Mouse (Mus musculus) neural tube, embryonic 12.5 days (tissue): Measurements from ENCODE around the gene Sntb2. TPM values are rescaled to one million over a fixed set of nuclear protein-coding genes. Genes with fewer than 3 reads are reported as not detected.
"Not testable (repeated sequence)": the region's sequence is repeated elsewhere in the genome, so short reads cannot be mapped to it uniquely, and the experiment has no call there.

ENCODE experiments used
- ATAC-seq: fragments of 200-750 bp; cut with Nextera tagmentation; 2 replicates; pipeline ENCODE4 v1.8.0; 2017; ENCODE audit warnings: low read depth, mild to moderate bottlenecking, moderate TSS enrichment, moderate library complexity; ENCODE audit not compliant: low FRiP score
- H3K27ac ChIP-seq: fragments of 300-500 bp; sonication (generic); 2 replicates; pipeline ENCODE4 v1.5.1; 2016
- H3K27me3 ChIP-seq: fragments of 300-500 bp; sonication (generic); replicated peaks from 2 replicates; pipeline ENCODE4 v1.6.1; 2016; ENCODE audit warnings: mild to moderate bottlenecking
- H3K36me3 ChIP-seq: fragments of 300-500 bp; sonication (generic); 2 replicates; pipeline ENCODE4 v1.6.1; 2016; ENCODE audit warnings: mild to moderate bottlenecking
- H3K4me1 ChIP-seq: fragments of 300-500 bp; sonication (generic); 2 replicates; pipeline ENCODE4 v1.6.1; 2016
- H3K4me2 ChIP-seq: fragments of 300-500 bp; sonication (generic); replicated peaks from 2 replicates; pipeline ENCODE4 v1.6.1; 2016; ENCODE audit warnings: mild to moderate bottlenecking
- H3K4me3 ChIP-seq: fragments of 300-500 bp; sonication (generic); 2 replicates; pipeline ENCODE4 v1.5.1; 2016
- H3K9ac ChIP-seq: fragments of 300-500 bp; sonication (generic); 2 replicates; pipeline ENCODE4 v1.6.1; 2016; ENCODE audit warnings: mild to moderate bottlenecking
- H3K9me3 ChIP-seq: fragments of 300-500 bp; sonication (generic); 2 replicates; pipeline ENCODE4 v1.6.1; 2016; ENCODE audit warnings: mild to moderate bottlenecking
- WGBS: fragments of 180-500 bp; shearing (Covaris S2); methylation state at CpG from one replicate; pipeline ENCODE4 v1.1.7; 2016; 5-methylcytosine and 5-hydroxymethylcytosine counted together
- polyA plus RNA-seq: library from polyadenylated mRNA; unstranded; fragments of >200 nt; fragmentation: Nextera tagmentation; extraction: Ambion mirVana; gene quantifications from 2 replicates; pipeline ENCODE4 v1.2.1, GENCODE M21; 2016

Sntb2 gene
- polyA plus RNA-seq, 1 experiment from 2014 or later = 9.6 TPM

DNA sequence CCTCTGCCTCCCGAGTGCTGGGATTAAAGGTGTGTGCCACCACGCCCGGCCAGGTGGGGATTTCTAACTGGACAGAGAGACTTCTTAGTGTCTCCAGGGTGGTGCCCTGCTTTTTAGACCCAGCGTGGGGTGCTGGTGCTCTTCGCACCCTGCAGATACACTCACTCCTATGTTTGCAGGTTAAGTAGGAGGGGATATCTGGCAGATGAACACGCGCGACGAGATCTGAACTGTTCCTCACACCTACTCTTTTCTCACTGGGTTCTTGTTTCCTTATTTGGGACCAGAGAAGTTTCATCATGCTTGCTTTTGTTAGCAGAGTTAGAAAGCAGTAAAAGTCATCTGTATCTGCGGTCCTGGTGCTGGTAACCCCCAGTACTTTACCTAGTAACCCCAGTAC is 21.9 kb upstream of the Sntb2 start:
- H3K27me3 ChIP-seq = no peaks in the 10 kb centered on the region
- peaks cover 76% of the 10 kb centered on the region for H3K36me3 ChIP-seq
- 97% methylated on average over 10 of the region's 10 CpGs for WGBS
- H3K4me1 ChIP-seq = no peaks in the 10 kb centered on the region
- no peak overlapping the region for H3K9ac ChIP-seq
- no peak overlapping the region for H3K4me2 ChIP-seq
- H3K27ac ChIP-seq = no peak overlapping the region
- H3K4me3 ChIP-seq = no peak overlapping the region
- H3K9me3 ChIP-seq = no peaks in the 10 kb centered on the region
- ATAC-seq = no peak

DNA sequence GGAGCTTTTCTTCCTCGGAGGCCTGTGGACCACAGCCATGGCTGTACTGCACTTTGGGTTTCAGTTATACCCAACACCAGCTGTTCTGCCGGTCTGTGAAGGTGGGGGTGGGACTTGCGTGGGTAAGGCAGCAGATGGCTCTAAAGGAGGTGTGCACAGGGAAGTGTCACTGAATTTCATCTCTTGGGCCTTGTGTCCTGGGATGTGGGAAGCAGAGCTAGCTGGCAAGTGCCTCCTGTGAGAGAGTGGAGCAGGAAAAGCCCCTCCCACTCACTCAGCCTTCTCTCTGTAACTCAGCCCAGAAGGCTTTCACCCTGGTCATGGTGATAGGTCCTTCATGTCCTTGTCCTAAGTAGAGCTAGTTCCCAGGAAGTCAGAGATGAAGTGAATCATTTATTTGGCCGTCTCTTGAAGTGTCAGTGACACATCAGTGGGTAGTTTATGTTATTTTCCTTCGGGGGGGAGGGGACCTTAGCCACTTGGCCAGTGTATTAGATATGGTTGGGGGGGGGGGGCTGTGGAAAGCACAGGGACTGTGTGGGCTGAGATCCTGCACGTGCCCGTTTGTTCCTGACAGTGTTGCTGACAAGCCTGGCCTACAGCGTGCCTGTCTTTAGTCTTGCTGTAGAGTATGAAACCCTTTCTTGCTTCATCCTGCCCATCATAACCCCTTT is 15.7 kb upstream of the Sntb2 start:
- no peaks in the 10 kb centered on the region for H3K27me3 ChIP-seq
- H3K4me2 ChIP-seq = no peak overlapping the region
- WGBS = 93% methylated on average over 8 of the region's 8 CpGs
- no peaks in the 10 kb centered on the region for H3K4me1 ChIP-seq
- no peaks in the 10 kb centered on the region for H3K9me3 ChIP-seq
- no peak for ATAC-seq
- H3K27ac ChIP-seq = no peak overlapping the region
- H3K36me3 ChIP-seq = peaks cover 83% of the 10 kb centered on the region
- H3K4me3 ChIP-seq = no peak overlapping the region
- H3K9ac ChIP-seq = no peak overlapping the region

DNA sequence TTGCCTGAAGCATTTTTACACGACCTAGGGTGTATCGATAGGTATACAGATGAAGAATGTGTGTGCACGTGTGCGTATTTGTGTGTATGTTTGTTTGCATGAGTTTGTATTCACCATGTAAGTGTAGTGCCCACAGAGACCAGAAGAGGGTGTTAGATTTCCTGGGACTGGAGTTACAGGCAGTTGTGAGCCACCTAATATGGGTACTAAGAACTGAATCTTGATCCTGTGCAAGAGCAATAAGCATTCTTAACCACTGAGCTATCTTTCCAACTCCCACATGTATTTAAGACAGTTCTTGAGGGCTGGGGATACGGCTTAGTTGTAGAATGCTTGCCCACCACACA is 15.2 kb upstream of the Sntb2 start:
- H3K4me3 ChIP-seq = no peak overlapping the region
- no peaks in the 10 kb centered on the region for H3K27me3 ChIP-seq
- no peak for ATAC-seq
- no peak overlapping the region for H3K27ac ChIP-seq
- peaks cover 78% of the 10 kb centered on the region for H3K36me3 ChIP-seq
- H3K9ac ChIP-seq = no peak overlapping the region
- H3K4me2 ChIP-seq = no peak overlapping the region
- no peaks in the 10 kb centered on the region for H3K9me3 ChIP-seq
- no peaks in the 10 kb centered on the region for H3K4me1 ChIP-seq
- WGBS = 97% methylated on average over 5 of the region's 5 CpGs

DNA sequence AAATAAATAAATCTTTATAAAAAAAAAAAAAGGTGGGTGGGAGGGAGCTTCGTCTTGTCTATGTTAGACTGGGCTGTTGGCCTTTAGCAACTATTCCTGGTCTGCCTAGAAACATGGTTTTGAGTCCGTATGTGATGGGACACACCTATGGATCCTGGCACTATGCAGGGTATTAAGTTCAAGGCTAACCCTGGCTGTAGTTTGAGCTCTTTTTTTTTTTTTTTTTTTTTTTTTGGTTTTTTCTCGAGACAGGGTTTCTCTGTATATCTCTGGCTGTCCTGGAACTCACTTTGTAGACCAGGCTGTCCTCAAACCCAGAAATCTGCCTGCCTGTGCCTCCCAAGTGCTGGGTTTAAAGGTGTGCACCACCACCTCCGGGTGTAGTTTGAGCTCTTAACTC is 11.5 kb upstream of the Sntb2 start:
- no peak overlapping the region for H3K27ac ChIP-seq
- no peaks in the 10 kb centered on the region for H3K9me3 ChIP-seq
- 82% methylated on average over 4 of the region's 4 CpGs for WGBS
- H3K27me3 ChIP-seq = no peaks in the 10 kb centered on the region
- no peak for ATAC-seq
- H3K9ac ChIP-seq = no peak overlapping the region
- no peak overlapping the region for H3K4me3 ChIP-seq
- no peaks in the 10 kb centered on the region for H3K4me1 ChIP-seq
- peaks cover 41% of the 10 kb centered on the region for H3K36me3 ChIP-seq
- H3K4me2 ChIP-seq = no peak overlapping the region

DNA sequence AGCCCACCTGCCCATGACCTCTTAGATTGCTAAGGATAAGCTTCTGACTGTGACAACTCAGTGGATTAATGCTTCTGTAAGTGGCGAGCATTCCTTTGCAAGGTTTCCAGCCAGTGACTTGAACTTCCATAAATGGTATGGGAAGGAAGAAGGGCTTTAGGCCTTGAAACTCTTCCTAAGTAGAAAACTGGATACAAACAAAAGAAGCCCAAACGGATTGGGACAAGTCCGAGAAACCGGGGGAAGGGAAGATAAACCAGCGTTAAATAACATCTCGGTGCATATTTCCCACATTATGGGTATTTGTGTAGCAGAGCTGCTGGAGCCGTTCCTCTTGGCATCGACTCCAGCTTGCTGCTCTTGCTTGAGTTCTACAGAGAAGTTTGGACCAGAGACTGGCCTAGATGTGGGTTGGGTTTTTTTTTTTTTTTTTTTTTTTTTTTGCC is 10.6 kb upstream of the Sntb2 start:
- Histone ChIP-seq H3K4me3 (no peak overlapping the region), H3K4me2 (no peak overlapping the region), H3K36me3 (peaks cover 32% of the 10 kb centered on the region), H3K4me1 (no peaks in the 10 kb centered on the region), H3K27ac (no peak overlapping the region), H3K9ac (no peak overlapping the region), H3K27me3 (no peaks in the 10 kb centered on the region), H3K9me3 (no peaks in the 10 kb centered on the region)
- WGBS = 89% methylated on average over 8 of the region's 8 CpGs
- ATAC-seq = no peak

DNA sequence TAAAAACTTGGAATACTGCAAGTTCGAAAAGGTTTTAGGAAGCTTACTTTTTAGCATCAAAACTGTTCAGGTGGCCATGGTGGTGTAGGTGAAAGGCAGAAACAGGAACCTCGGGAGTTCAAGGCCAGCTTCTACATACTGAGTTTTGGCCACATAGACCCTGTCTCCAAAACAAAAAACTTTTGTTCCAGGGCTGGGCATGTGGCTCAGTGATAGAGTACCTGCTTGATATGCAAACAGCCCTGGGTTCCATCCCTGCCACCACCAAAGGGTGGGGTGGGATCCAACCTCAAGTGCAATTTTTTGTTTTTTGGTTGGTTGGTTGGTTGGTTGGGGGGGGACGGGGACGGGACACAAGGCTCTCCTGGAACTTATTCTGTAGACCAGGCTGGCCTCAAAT is 10.1 kb upstream of the Sntb2 start:
- no peak for ATAC-seq
- Histone ChIP-seq H3K36me3 (peaks cover 27% of the 10 kb centered on the region), H3K27me3 (no peaks in the 10 kb centered on the region), H3K9me3 (no peaks in the 10 kb centered on the region), H3K27ac (no peak overlapping the region), H3K4me3 (no peak overlapping the region), H3K9ac (no peak overlapping the region), H3K4me2 (no peak overlapping the region), H3K4me1 (no peaks in the 10 kb centered on the region)
- 92% methylated on average over 4 of the region's 4 CpGs for WGBS

DNA sequence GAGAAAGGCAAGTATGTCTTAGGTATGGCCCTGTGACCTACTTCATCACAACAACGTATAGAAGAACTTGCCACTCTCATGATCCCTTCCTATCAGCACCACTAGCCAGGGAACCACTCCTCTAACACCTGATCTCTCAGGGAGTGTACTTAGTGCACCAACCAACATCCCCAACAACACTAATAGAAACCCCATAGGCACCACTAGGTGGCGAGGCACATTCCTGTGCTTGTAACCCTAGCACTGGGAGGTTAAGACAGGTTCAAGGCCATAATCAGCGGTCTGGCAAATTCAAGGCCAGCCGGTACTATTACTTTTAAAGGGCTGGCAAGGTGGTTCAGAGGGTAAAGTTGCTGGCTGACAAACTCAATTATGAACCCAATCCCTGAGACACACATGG is 8.3 kb upstream of the Sntb2 start:
- Histone ChIP-seq H3K4me2 (no peak overlapping the region), H3K27ac (no peak overlapping the region), H3K9ac (no peak overlapping the region), H3K36me3 (peaks cover 14% of the 10 kb centered on the region), H3K4me1 (peaks cover 1% of the 10 kb centered on the region; the same call in 1 of the 2 replicates), H3K4me3 (no peak overlapping the region), H3K27me3 (peaks cover under 1% of the 10 kb centered on the region; the same call in 1 of the 2 replicates), H3K9me3 (no peaks in the 10 kb centered on the region)
- WGBS = 55% methylated on average over 4 of the region's 4 CpGs
- ATAC-seq = no peak

DNA sequence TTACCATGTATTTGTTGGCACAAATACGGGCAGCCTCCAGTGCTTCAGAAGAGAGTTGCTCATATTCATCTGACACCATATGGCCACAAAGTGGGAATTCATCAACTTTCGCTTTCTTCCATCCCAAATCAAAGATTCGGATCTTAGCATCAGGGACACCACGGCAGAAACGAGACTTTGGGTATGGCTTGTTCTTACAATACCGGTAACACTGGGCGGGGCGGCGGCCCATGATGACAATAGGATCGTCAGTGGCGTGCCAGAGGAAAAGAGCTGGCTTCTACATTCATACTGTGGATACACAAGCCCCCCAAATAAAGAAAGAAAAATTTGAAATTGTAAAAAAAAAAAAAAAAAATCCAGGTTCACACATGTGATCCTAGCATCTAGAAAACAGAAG is 7.4 kb upstream of the Sntb2 start:
- not testable (repeated sequence) for H3K27ac ChIP-seq, H3K4me3 ChIP-seq, H3K9me3 ChIP-seq, ATAC-seq, H3K4me2 ChIP-seq, H3K27me3 ChIP-seq, H3K36me3 ChIP-seq, H3K9ac ChIP-seq, H3K4me1 ChIP-seq
- 93% methylated on average over 11 of the region's 11 CpGs for WGBS

DNA sequence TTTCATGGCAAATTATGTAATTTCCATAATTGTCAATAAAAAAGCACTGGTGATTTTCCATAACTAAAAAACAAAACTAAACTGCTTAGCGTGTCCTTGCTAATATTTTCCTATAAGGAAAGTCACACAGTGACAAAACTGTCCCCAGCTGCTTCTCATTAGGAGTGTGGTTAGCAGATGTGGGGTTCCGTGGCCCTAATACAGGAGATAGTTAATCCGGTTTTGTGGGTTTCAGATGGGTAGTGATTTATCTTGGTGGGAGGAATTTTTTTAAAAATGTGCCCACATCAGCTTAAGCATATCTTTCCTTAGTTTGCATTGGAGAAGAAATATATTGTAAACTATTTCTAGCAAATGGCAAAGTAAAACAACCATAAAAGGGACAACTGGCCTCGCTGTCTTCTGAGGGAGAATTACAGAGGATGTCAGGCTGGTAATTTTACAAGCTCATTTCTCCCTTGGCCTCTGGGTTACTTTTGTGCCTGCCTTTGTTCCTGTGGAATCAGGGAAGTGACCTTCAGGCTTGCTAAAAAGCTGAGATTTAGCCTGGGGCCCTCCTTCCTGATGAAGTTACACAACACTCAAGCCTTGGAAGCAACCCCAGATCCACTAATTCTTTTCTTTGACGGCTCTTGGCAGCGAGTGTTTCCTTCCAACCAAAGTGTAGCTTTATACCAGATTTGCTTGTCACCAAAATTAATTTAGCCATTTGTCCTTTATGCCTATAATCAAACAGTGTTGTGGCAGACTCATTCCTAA is 6.2 kb upstream of the Sntb2 start:
- Histone ChIP-seq H3K27me3 (peaks cover 10% of the 10 kb centered on the region; the same call in 1 of the 2 replicates), H3K4me3 (no peak overlapping the region), H3K36me3 (no peaks in the 10 kb centered on the region), H3K9ac (no peak overlapping the region), H3K4me2 (no peak overlapping the region), H3K4me1 (peaks cover 4% of the 10 kb centered on the region; the same call in 1 of the 2 replicates), H3K27ac (no peak overlapping the region), H3K9me3 (no peaks in the 10 kb centered on the region)
- no peak for ATAC-seq
- WGBS = 50% methylated on average over 6 of the region's 6 CpGs

DNA sequence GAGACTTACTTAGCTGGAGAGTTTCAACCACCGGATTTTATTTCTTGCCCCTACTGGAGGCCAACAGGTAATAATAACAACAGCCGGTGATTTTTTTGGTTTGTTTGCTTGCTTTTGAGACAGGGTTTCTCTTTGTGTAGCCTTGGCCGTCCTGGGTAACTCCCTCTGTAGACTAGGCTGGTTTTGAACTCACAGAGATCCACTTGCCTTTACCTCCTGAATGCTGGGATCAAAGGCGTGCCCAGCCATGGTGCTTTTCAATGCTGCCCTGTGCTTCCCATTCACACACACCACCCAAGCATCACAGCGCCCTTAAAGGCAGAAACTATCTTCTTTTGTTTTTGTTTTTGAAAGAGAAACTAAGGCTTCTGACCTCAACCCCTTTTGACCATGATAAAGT is 5.6 kb upstream of the Sntb2 start:
- Histone ChIP-seq H3K36me3 (no peaks in the 10 kb centered on the region), H3K4me2 (no peak overlapping the region), H3K27ac (no peak overlapping the region), H3K9me3 (no peaks in the 10 kb centered on the region), H3K4me1 (peaks cover 4% of the 10 kb centered on the region; the same call in 1 of the 2 replicates), H3K27me3 (peaks cover 12% of the 10 kb centered on the region; the same call in 1 of the 2 replicates), H3K4me3 (no peak overlapping the region), H3K9ac (no peak overlapping the region)
- no peak for ATAC-seq
- WGBS = 78% methylated on average over 5 of the region's 5 CpGs

DNA sequence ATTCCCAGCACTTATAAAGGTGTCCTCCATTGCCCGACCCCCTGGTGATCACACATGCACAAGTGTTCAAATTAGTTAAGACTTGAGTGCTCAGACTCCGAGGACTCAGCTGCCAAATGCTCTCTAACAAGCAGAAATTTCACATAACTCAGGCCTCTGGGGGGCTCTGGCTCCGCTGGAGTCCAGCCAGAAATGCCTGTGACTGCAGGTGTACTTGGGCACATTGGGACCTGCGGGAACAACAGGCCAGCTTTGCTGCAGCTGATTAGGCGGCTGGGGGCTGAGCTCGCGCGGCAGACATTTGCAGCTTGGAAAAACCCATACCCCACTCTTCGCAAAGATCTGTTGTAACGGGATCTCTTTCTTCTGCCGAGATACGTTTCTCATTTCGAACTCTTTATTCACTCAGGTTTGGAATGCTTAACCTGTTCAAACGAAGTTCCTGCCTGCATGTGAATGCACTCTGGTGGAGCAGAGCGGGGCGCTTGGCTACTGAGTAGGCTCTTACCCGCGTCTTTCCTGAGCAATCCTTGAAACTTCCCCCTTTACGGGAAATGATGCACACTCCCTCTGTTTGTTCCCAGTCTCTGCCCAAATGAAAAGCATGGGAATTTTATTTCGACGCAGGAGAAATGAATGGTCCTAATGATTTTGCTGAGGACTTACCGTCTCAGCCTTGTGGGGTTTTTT is 3.0 kb upstream of the Sntb2 start:
- ATAC-seq = no peak
- WGBS = 19% methylated on average over 22 of the region's 22 CpGs
- peaks cover 15% of the 10 kb centered on the region for H3K4me1 ChIP-seq
- no peaks in the 10 kb centered on the region for H3K9me3 ChIP-seq
- H3K27me3 ChIP-seq = peaks cover 12% of the 10 kb centered on the region; the same call in 1 of the 2 replicates
- no peak overlapping the region for H3K27ac ChIP-seq
- H3K4me2 ChIP-seq = peak overlapping the region; percentile 46
- H3K36me3 ChIP-seq = no peaks in the 10 kb centered on the region
- no peak overlapping the region for H3K4me3 ChIP-seq
- 0 out of 2 replicates have a peak overlapping the region, but pooled peaks have one; percentile 17 for H3K9ac ChIP-seq

DNA sequence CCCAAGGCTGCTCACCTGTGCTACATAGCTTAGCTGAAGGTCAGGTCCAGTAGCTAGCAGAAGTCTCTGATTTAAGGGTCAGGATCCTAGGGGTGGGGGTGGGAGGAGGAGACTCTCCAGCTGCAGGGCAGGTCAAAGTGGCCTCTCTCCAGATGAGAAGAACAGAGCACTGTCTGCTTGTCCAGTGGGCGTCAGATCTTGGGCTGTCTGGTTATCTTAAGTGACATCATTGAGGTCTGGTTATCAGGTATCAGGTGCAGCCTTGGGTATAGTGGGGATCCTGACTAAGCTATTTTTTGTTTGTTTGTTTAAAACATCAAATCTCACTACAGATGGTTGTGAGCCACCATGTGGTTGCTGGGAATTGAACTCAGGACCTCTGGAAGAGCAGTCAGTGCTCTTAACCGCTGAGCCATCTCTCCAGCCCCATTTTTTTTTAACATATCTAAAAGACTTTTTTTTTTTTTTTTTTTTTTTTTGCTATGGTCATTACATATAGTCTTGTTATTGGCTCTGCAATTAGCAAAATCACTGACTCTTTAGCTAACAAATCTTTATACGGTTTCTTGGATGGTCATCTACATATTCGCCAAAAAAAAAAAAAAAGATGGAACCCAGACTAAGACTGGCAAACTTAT is 1.9 kb upstream of the Sntb2 start:
- no peak overlapping the region for H3K27ac ChIP-seq
- 79% methylated on average over 4 of the region's 4 CpGs for WGBS
- H3K27me3 ChIP-seq = peaks cover 12% of the 10 kb centered on the region; the same call in 1 of the 2 replicates
- no peaks in the 10 kb centered on the region for H3K9me3 ChIP-seq
- H3K36me3 ChIP-seq = no peaks in the 10 kb centered on the region
- ATAC-seq = no peak
- no peak overlapping the region for H3K9ac ChIP-seq
- H3K4me1 ChIP-seq = peaks cover 18% of the 10 kb centered on the region
- H3K4me3 ChIP-seq = no peak overlapping the region
- H3K4me2 ChIP-seq = no peak overlapping the region
